Mouse (Mus musculus) cerebellum, adult 11-12 months (tissue): Measurements from ENCODE around the gene Zfp219.
"Not testable (repeated sequence)": the region's sequence is repeated elsewhere in the genome, so short reads cannot be mapped to it uniquely, and the experiment has no call there.

Source experiments
- DNase-seq: peaks from one replicate; pipeline ENCODE4 v3.0.0; 2022

Zfp219 gene

DNA sequence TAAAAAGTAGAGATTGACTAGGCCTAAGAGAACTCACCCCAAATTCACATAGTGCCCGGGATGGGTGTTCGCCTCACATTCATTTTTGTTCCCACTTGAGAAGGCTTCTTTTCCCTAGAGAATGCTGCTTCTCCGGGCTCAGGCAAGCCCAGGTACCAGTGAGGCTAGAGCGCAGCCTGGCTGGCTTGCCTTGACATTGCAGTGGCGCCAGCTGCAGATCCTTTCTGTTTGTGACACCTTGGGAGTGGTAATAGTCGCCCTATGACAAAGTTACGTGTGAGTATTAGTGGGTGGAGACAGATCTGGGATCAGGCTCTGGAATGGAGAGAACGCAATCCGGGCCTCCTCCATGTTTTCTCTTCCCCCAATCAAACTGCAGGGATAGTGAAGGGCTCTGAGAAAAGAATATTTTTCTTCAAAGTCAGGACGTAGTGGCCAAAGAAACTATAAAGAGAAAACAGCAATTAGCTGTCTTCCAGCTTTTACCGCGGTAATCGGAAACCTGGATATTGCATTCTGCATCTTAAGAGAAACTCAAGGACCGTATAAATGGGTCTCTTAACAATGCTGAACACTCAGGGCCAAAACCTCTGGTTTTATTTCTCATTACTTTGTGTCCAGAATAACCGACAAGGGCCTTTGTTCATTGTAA is at the start of gene Zfp219:
TSS of gene Zfp219 (minus strand) at position 248 of the 652 bp plus-strand sequence.
- DNase-seq: peak; percentile 80

- DNase-seq: no peak
These were observed 45.6 kb upstream of the Zfp219 start for GRCm38 (mm10) chr14:52066135-52066534.

- peak; percentile 66 for DNase-seq
These were observed 41.3 kb upstream of the Zfp219 start for GRCm38 (mm10) chr14:52061798-52062197.

GRCm38 (mm10) chr14:52060800-52061199 is 40.3 kb upstream of the Zfp219 start:
- DNase-seq: peak; percentile 98

- peak; percentile 70 for DNase-seq
These were observed 39.4 kb upstream of the Zfp219 start for GRCm38 (mm10) chr14:52059982-52060381.

DNA sequence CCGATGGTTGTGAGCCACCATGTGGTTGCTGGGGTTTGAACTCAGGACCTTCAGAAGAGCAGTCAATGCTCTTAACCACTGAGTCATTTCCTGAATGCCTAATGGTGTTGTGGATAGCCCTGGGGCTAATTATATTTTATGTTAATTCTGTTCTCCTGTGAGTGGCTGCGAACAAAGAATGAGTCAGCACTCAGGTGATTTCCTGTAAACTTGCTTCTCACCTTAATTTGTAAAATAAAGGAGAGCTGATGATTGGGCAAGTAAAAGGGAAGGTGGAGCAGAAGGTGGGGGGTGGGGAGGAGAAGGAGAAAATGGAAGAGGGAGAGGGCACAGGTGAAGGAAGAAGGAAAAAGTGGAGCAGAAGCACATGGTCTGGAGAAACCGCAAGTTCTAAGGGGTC is 32.2 kb upstream of the Zfp219 start:
- DNase-seq: not testable (repeated sequence)

DNA sequence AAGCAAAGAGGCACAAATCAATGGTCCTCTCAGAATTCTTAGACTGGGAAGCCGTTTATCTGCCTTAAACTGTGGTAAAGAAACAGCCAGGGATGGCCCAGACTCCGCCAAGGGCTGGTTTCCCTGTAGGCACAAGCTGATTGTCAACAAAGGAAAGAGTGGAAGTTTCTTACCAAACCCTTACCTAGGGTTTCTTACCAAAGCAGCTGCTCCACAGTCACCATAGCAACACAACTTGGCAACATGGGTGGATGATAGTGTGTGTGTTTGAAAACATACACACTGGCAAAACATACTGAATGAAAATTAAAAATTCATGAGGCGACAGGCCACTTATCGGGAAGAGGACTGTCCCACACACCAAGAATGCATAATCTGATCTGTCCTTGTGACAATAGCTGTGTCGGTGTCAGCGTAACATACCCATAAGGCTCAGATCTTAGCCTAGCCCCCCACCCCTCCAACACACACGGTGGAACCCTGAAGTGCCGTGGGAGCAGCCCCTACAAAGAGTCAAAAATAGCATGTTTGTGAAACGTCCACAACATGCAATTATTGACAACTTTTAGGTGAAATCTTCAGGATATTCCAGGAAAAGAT is 25.5 kb upstream of the Zfp219 start:
- no peak for DNase-seq

- no peak for DNase-seq
These were observed 24.6 kb upstream of the Zfp219 start for GRCm38 (mm10) chr14:52044901-52045678.

GRCm38 (mm10) chr14:52043446-52043845 is 22.9 kb upstream of the Zfp219 start:
- no peak for DNase-seq

DNA sequence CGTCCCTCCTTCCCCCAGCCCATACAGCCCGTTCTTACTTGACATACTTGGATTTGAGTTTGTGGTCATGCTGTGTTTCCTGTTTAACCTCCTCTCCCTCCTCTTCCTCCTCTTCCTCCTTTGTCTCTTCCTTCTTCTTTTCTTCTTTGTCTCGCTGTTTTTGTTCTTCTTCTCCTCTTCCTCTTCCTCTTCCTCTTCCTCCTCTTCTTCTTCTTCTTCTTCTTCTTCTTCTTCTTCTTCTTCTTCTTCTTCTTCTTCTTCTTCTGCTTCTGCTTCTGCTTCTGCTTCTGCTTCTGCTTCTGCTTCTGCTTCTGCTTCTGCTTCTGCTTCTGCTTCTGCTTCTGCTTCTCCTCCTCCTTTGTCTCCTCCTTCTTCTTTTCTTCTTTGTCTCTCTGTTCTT is 21.8 kb upstream of the Zfp219 start, which contains the start of gene Olfr221:
TSS of gene Olfr221 (minus strand) at position 101 of the 400 bp plus-strand sequence.
- DNase-seq: not testable (repeated sequence)

DNA sequence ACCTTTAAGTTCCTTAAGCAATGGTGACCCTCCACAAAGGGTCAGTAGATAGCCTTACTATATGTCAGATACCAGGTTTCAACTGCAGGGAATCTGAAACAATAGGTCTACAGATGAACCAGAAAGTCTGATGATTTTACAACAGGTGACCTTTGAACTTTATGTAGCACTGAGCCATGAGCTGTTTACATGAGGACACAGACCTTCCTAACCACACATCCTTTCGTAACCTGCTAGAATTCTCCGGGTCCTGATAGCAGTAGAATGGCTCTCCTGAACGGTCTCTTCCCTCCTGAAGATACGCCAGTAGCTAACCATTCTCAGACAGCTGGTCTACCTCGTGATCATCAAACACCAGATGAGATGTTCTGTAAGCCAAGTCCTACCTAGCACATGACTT is 18.8 kb upstream of the Zfp219 start:
- DNase-seq: no peak

DNA sequence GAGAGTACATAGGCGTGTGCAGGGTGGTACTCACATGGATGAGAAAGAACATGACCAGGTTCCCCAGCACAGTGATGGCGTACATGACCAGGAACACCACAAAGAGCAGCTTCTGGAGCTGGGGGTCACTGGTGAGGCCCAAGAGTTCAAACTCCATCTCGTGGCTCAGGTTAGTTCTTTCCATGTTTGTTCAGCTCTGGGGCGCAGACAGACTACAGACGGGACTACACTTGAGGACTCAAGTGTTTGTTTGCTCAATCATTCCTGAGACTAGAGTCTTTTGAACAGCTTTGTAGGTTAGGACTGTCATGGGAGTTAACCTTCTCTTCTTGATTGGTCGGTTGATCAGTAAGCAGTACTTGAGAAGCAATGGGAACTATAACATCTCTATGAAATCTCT is 15.4 kb upstream of the Zfp219 start:
- DNase-seq: no peak

- no peak for DNase-seq
These were observed 5.8 kb upstream of the Zfp219 start for GRCm38 (mm10) chr14:52026342-52026741.

GRCm38 (mm10) chr14:52024133-52024532 is 3.6 kb upstream of the Zfp219 start:
- DNase-seq: no peak

DNA sequence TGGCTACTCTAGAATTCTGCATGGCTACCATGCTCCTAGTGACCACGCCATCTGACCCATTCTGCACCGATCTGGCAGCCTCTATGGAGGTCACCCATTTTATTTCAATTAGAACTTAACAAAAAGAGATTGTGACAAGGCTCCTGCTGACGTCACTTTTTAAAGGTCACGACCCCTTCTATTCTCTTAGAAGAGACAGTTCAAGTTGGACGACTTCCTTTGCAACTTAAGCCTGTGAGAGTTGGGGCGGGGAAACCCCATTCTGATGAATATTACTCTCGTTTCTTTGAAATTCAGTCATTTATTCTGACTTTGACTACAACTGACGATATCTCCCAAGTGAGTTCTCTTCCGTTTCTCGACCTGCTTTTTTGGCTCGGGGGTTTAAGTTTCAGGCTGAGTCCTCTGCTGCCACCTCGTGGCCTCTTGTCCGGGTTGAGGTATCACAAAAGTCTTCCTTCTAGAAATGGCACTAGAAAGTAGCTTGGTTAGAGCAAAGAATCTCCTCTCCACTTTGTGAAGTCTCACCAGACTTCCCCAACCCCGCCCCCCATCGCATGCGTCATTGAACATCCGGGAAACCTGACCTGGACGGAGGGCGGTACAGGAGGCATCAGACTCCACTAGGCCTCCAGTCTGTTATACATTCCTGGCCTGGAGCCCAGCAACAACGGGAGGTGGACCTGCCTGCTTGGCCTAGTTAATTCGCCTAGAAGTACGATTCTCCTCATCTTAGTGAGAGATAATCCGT is 2.4 kb upstream of the Zfp219 start:
- DNase-seq: peak; percentile 92

DNA sequence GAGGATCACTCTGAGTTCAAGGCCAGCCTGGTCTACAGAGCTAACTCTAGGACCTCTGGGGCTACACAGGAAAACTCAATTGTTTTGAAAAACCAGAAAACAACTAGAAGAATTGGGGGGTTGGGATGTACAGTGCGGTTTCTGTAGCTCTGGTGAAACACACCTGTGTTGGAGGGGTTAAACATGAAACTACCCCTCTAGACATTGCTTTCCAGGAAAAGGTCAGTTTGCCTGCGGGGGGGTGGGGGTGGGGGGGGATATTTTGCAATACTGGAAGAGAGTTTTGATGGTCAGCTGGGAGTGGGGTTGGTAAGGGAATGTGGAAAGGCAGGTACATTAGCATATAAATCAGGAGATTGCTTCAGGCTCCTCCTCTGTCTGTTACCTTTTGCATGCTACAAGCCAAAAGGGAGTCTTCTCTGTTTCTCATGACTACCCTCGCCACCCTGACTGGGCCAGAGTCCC is 1.7 kb upstream of the Zfp219 start:
- peak; percentile 26 for DNase-seq

- DNase-seq: no peak
These were observed 1.2 kb upstream of the Zfp219 start for GRCm38 (mm10) chr14:52021568-52022212.

- peak; percentile 48 for DNase-seq
These were observed 601 bp upstream of the Zfp219 start for GRCm38 (mm10) chr14:52021138-52021529.

GRCm38 (mm10) chr14:52019590-52020340 is 768 bp downstream of the Zfp219 start:
- peak; percentile 98 for DNase-seq

- DNase-seq: no peak
These were observed 1.4 kb downstream of the Zfp219 start for GRCm38 (mm10) chr14:52019051-52019589.
